Mouse (Mus musculus) limb, embryonic 10.5 days (tissue): ENCODE results near the gene Elf2. TPM values are rescaled to one million over a fixed set of nuclear protein-coding genes. Genes with fewer than 3 reads are reported as not detected.
A peak's percentile ranks its signal among the peaks of the same experiment; 100 is the strongest.

Experiments used
- DNase-seq: peaks from one replicate; pipeline ENCODE4 v3.0.0-alpha.2; 2017; ENCODE audit warnings: low spot score
- H3K27ac ChIP-seq: fragments of 300-500 bp; sonication (generic); 2 replicates; pipeline ENCODE4 v1.5.1; 2016; ENCODE audit warnings: mild to moderate bottlenecking
- H3K27me3 ChIP-seq: fragments of 300-500 bp; sonication (generic); 2 replicates; pipeline ENCODE4 v1.6.1; 2016; ENCODE audit warnings: low read depth, mild to moderate bottlenecking; ENCODE audit not compliant: poor library complexity, severe bottlenecking
- H3K36me3 ChIP-seq: fragments of 300-500 bp; sonication (generic); 2 replicates; pipeline ENCODE4 v1.6.1; 2016; ENCODE audit warnings: mild to moderate bottlenecking, moderate library complexity
- H3K4me1 ChIP-seq: fragments of 300-500 bp; sonication (generic); 2 replicates; pipeline ENCODE4 v1.6.1; 2016
- H3K4me3 ChIP-seq: fragments of 300-500 bp; sonication (generic); 2 replicates; pipeline ENCODE4 v1.5.1; 2016; ENCODE audit warnings: mild to moderate bottlenecking, moderate library complexity
- H3K9me3 ChIP-seq: fragments of 300-500 bp; sonication (generic); replicated peaks from 2 replicates; pipeline ENCODE4 v1.6.1; 2016; ENCODE audit warnings: mild to moderate bottlenecking
- whole genome bisulfite sequencing: fragments of 180-500 bp; shearing (Covaris S2); methylation state at CpG from one replicate; pipeline ENCODE4 v1.1.7; 2016; 5-methylcytosine and 5-hydroxymethylcytosine counted together
- polyA plus RNA-seq: library from polyadenylated mRNA; unstranded; fragments of >200 nt; fragmentation: Nextera tagmentation; extraction: Ambion mirVana; gene quantifications from 2 replicates; pipeline ENCODE4 v1.2.1, GENCODE M21; 2016

The Elf2 gene
- polyA plus RNA-seq, 1 experiment from 2014 or later, result 44.3 TPM

- H3K36me3 ChIP-seq, result peaks cover 5% of the 10 kb centered on the region; the same call in 1 of the 2 replicates
- H3K4me3 ChIP-seq, result no peak overlapping the region
- 81% methylated on average over 5 of the region's 5 CpGs for WGBS
- no peak for DNase-seq
- peaks cover 21% of the 10 kb centered on the region for H3K4me1 ChIP-seq
- H3K27ac ChIP-seq, result no peak overlapping the region
- no peaks in the 10 kb centered on the region for H3K27me3 ChIP-seq
- no peaks in the 10 kb centered on the region for H3K9me3 ChIP-seq
These were observed 109.6 kb downstream of the Elf2 start for GRCm38 (mm10) chr3:51230886-51231285.

GRCm38 (mm10) chr3:51230146-51230835 lies 110.2 kb downstream of the Elf2 start:
- WGBS, result 91% methylated on average over 6 of the region's 6 CpGs

GRCm38 (mm10) chr3:51229226-51229625 lies 111.2 kb downstream of the Elf2 start:
- peaks cover 5% of the 10 kb centered on the region; the same call in 1 of the 2 replicates for H3K36me3 ChIP-seq
- WGBS, result 84% methylated on average over 3 of the region's 3 CpGs
- DNase-seq, result no peak
- H3K4me3 ChIP-seq, result no peak overlapping the region
- H3K27ac ChIP-seq, result no peak overlapping the region
- H3K4me1 ChIP-seq, result peaks cover 27% of the 10 kb centered on the region
- H3K9me3 ChIP-seq, result no peaks in the 10 kb centered on the region
- no peaks in the 10 kb centered on the region for H3K27me3 ChIP-seq

More at GRCm38 (mm10) chr3:51230146-51230835, 110.2 kb downstream of the Elf2 start:
- H3K27me3 ChIP-seq, result no peaks in the 10 kb centered on the region
- H3K4me3 ChIP-seq, result no peak overlapping the region
- H3K27ac ChIP-seq, result no peak overlapping the region
- no peaks in the 10 kb centered on the region for H3K9me3 ChIP-seq
- H3K4me1 ChIP-seq, result peaks cover 27% of the 10 kb centered on the region
- no peak for DNase-seq
- H3K36me3 ChIP-seq, result peaks cover 5% of the 10 kb centered on the region; the same call in 1 of the 2 replicates

- no peaks in the 10 kb centered on the region for H3K27me3 ChIP-seq
- H3K4me1 ChIP-seq, result peaks cover 26% of the 10 kb centered on the region
- WGBS, result 86% methylated on average over 9 of the region's 9 CpGs
- H3K27ac ChIP-seq, result no peak overlapping the region
- no peaks in the 10 kb centered on the region for H3K9me3 ChIP-seq
- no peak for DNase-seq
- no peak overlapping the region for H3K4me3 ChIP-seq
- peaks cover 5% of the 10 kb centered on the region; the same call in 1 of the 2 replicates for H3K36me3 ChIP-seq
These were observed 111.7 kb downstream of the Elf2 start for GRCm38 (mm10) chr3:51228821-51229205.

- no peak overlapping the region for H3K27ac ChIP-seq
- H3K4me3 ChIP-seq, result no peak overlapping the region
- H3K36me3 ChIP-seq, result peaks cover 5% of the 10 kb centered on the region; the same call in 1 of the 2 replicates
- H3K9me3 ChIP-seq, result no peaks in the 10 kb centered on the region
- no peaks in the 10 kb centered on the region for H3K27me3 ChIP-seq
- H3K4me1 ChIP-seq, result peaks cover 26% of the 10 kb centered on the region
- DNase-seq, result no peak
- 78% methylated on average over 10 of the region's 10 CpGs for WGBS
These were observed 112.2 kb downstream of the Elf2 start for GRCm38 (mm10) chr3:51228038-51228820.

- Histone ChIP-seq H3K27ac (no peak overlapping the region), H3K36me3 (0 out of 2 replicates have a peak, but pooled peaks cover 2% of the 10 kb centered on the region), H3K27me3 (no peaks in the 10 kb centered on the region), H3K4me3 (0 out of 2 replicates have a peak overlapping the region, but pooled peaks have one; percentile 75), H3K4me1 (peaks cover 38% of the 10 kb centered on the region), H3K9me3 (no peaks in the 10 kb centered on the region)
- 88% methylated on average over 3 of the region's 3 CpGs for WGBS
- no peak for DNase-seq
These were observed 113.9 kb downstream of the Elf2 start for GRCm38 (mm10) chr3:51226601-51227000.

GRCm38 (mm10) chr3:51225979-51226378 lies 114.5 kb downstream of the Elf2 start:
- no peak overlapping the region for H3K27ac ChIP-seq
- no peaks in the 10 kb centered on the region for H3K27me3 ChIP-seq
- H3K4me1 ChIP-seq, result peaks cover 39% of the 10 kb centered on the region
- H3K4me3 ChIP-seq, result peak overlapping the region; percentile 75
- H3K36me3 ChIP-seq, result 0 out of 2 replicates have a peak, but pooled peaks cover 2% of the 10 kb centered on the region
- no peaks in the 10 kb centered on the region for H3K9me3 ChIP-seq
- DNase-seq, result no peak
- 95% methylated on average over 10 of the region's 10 CpGs for WGBS

- H3K27me3 ChIP-seq, result no peaks in the 10 kb centered on the region
- peak overlapping the region; percentile 75 for H3K4me3 ChIP-seq
- H3K27ac ChIP-seq, result peak overlapping the region; percentile 99
- H3K9me3 ChIP-seq, result no peaks in the 10 kb centered on the region
- 1% methylated on average over 39 of the region's 39 CpGs for WGBS
- no peak for DNase-seq
- H3K36me3 ChIP-seq, result 0 out of 2 replicates have a peak, but pooled peaks cover 2% of the 10 kb centered on the region
- H3K4me1 ChIP-seq, result peaks cover 39% of the 10 kb centered on the region
These were observed 115.2 kb downstream of the Elf2 start for GRCm38 (mm10) chr3:51225226-51225750.

- Histone ChIP-seq H3K36me3 (0 out of 2 replicates have a peak, but pooled peaks cover 2% of the 10 kb centered on the region), H3K4me3 (peak within 1 kb of the TSS; percentile 75), H3K27ac (peak within 1 kb of the TSS; percentile 99), H3K4me1 (peaks cover 39% of the 10 kb centered on the region), H3K9me3 (no peaks in the 10 kb centered on the region), H3K27me3 (no peaks in the 10 kb centered on the region)
- under 1% methylated on average over 100 of the region's 100 CpGs for WGBS
- peak; percentile 91 for DNase-seq
These were observed 115.9 kb downstream of the Elf2 start, which contains the start of gene Noct for GRCm38 (mm10) chr3:51224363-51225225. TSS of gene Noct (plus strand) at chr3:51224447.

GRCm38 (mm10) chr3:51223556-51223955 lies 116.9 kb downstream of the Elf2 start:
- no peak for DNase-seq
- Histone ChIP-seq H3K27me3 (no peaks in the 10 kb centered on the region), H3K27ac (no peak overlapping the region), H3K36me3 (0 out of 2 replicates have a peak, but pooled peaks cover 2% of the 10 kb centered on the region), H3K4me1 (peaks cover 39% of the 10 kb centered on the region), H3K4me3 (peak overlapping the region; percentile 75), H3K9me3 (no peaks in the 10 kb centered on the region)
- WGBS, result 18% methylated on average over 5 of the region's 5 CpGs

- Histone ChIP-seq H3K4me3 (no peak overlapping the region; the same call in 1 of the 2 replicates), H3K36me3 (0 out of 2 replicates have a peak, but pooled peaks cover 2% of the 10 kb centered on the region), H3K4me1 (peaks cover 39% of the 10 kb centered on the region), H3K27ac (no peak overlapping the region), H3K9me3 (no peaks in the 10 kb centered on the region), H3K27me3 (no peaks in the 10 kb centered on the region)
- WGBS, result 39% methylated on average over 10 of the region's 10 CpGs
- no peak for DNase-seq
These were observed 117.5 kb downstream of the Elf2 start for GRCm38 (mm10) chr3:51222834-51223460.
